Mouse (Mus musculus): ENCODE measurements around the gene Bhlhb9. TPM values are rescaled to one million over a fixed set of nuclear protein-coding genes. Genes with fewer than 3 reads are reported as not detected.
"Not testable (repeated sequence)": the region's sequence is repeated elsewhere in the genome, so short reads cannot be mapped to it uniquely, and the experiment has no call there.

Gene Bhlhb9
- total and polyA plus RNA-seq, 3 experiments = 0.01 TPM; not detected in 2

DNA sequence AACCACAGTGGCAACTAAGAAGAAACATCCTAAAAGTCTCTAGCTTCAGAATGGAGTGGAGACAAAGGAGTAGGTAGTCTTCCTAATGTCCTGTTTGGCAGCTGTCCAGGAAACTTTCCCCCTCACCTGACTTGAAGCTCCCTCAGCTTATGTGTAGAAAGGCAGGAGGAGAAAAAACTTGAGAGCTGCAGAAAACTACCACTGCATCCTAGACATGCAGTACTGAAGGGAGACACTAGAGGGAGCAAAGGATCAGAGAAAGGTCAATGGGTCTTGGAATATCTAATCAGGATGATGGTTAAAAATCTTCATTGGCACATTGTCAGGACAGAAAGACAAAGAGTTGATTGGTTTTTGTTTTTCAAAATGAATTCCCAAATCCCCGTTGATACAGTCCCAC lies 8.4 kb downstream of the Bhlhb9 start:
- Histone ChIP-seq H3K9me3 (replicated peaks; ENCODE audit: insufficient read depth, low read length) (no peaks in the 10 kb centered on the region), H3K27ac (ENCODE audit: control insufficient read depth, low read depth, low read length) (no peak overlapping the region), H3K36me3 (ENCODE audit: control insufficient read depth in 1 of 2, insufficient read depth in 2 of 2, low read length in 2 of 2) (no peaks in the 10 kb centered on the region), H3K4me3 (ENCODE audit: control insufficient read depth in 1 of 2, insufficient read depth in 1 of 2, low read depth in 2 of 2, low read length in 2 of 2) (no peak overlapping the region), H3K9ac (ENCODE audit: control insufficient read depth, low read depth, low read length, poor library complexity, severe bottlenecking) (no peak overlapping the region), H3K4me1 (ENCODE audit: control insufficient read depth in 1 of 2, insufficient read depth in 2 of 2, low read length in 2 of 2) (no peaks in the 10 kb centered on the region), H3K79me2 (ENCODE audit: control insufficient read depth, insufficient read depth, low read length, poor library complexity) (no peaks in the 10 kb centered on the region), H3K27me3 (ENCODE audit: control insufficient read depth in 1 of 2, insufficient read depth in 2 of 2, low read length in 2 of 2) (no peaks in the 10 kb centered on the region)
- peak; percentile 52 for DNase-seq (ENCODE audit: low read depth, low spot score)
- peak; percentile 76 for TF ChIP-seq SMC3 (IDR thresholded peaks at IDR 0.05; ENCODE audit: low read depth, low read length)
- no peak for TF ChIP-seq MYB (IDR thresholded peaks at IDR 0.05; ENCODE audit: low read depth, low read length)
- no peak for TF ChIP-seq TAL1 (IDR thresholded peaks at IDR 0.05; ENCODE audit: low read length)
- no peak for TF ChIP-seq GABPA (IDR thresholded peaks at IDR 0.05; ENCODE audit: low read depth, low read length)
- no peak for TF ChIP-seq HCFC1 (IDR thresholded peaks at IDR 0.05; ENCODE audit: low read depth, low read length)
- TF ChIP-seq NRF1 (IDR thresholded peaks at IDR 0.05; ENCODE audit: insufficient read depth, low read depth, low read length, poor library complexity, severe bottlenecking) = no peak
- TF ChIP-seq CHD1 (IDR thresholded peaks at IDR 0.05; ENCODE audit: low read depth, low read length) = no peak
- TF ChIP-seq POLR2A (IDR thresholded peaks at IDR 0.05; ENCODE audit: control insufficient read depth in 1 of 2, insufficient read depth in 1 of 2, low read depth in 1 of 2, low read length in 2 of 2, poor library complexity in 1 of 2) = no peak
- TF ChIP-seq RAD21 (IDR thresholded peaks at IDR 0.05; ENCODE audit: low read depth, low read length) = peak; percentile 52
- no peak for TF ChIP-seq MAZ (IDR thresholded peaks at IDR 0.05; ENCODE audit: low read depth, low read length)
- no peak for TF ChIP-seq ZKSCAN1 (IDR thresholded peaks at IDR 0.05; ENCODE audit: low read depth, low read length)
- TF ChIP-seq TCF12 (IDR thresholded peaks at IDR 0.05; ENCODE audit: low read depth, low read length) = no peak
- no peak for TF ChIP-seq SIN3A (IDR thresholded peaks at IDR 0.05; ENCODE audit: low read length)
- no peak for TF ChIP-seq MAX (IDR thresholded peaks at IDR 0.05; ENCODE audit: low read length)
- no peak for TF ChIP-seq GATA1 (IDR thresholded peaks at IDR 0.05; ENCODE audit: low read depth, low read length)
- TF ChIP-seq TBP (IDR thresholded peaks at IDR 0.05; ENCODE audit: low read depth, low read length) = no peak
- TF ChIP-seq ZC3H11A (IDR thresholded peaks at IDR 0.05; ENCODE audit: low read depth, low read length) = peak; percentile 33
- no peak for TF ChIP-seq ETS1 (IDR thresholded peaks at IDR 0.05; ENCODE audit: low read depth, low read length)
- no peak for TF ChIP-seq MAFK (IDR thresholded peaks at IDR 0.05; ENCODE audit: borderline replicate concordance, low read depth, low read length)
- no peak for TF ChIP-seq JUND (IDR thresholded peaks at IDR 0.05; ENCODE audit: low read depth, low read length)
- no peak for TF ChIP-seq MXI1 (IDR thresholded peaks at IDR 0.05; ENCODE audit: low read depth, low read length)
- TF ChIP-seq MEF2A (IDR thresholded peaks at IDR 0.05; ENCODE audit: extremely low read depth, insufficient replicate concordance, low read depth, low read length, poor library complexity, severe bottlenecking) = no peak
- no peak for TF ChIP-seq ZMIZ1 (IDR thresholded peaks at IDR 0.05; ENCODE audit: low read depth, low read length)
- no peak for TF ChIP-seq POLR2AphosphoS2 (IDR thresholded peaks at IDR 0.05; ENCODE audit: low read length)
- no peak for TF ChIP-seq NELFE (IDR thresholded peaks at IDR 0.05; ENCODE audit: low read depth, low read length)
- no peak for TF ChIP-seq KAT2A (conservative IDR thresholded peaks at IDR 0.05; ENCODE audit: low read depth, low read length)
- peak; percentile 31 to 88 (median 79) for TF ChIP-seq CTCF (IDR thresholded peaks at IDR 0.05 in 2 of 3, conservative IDR thresholded peaks at IDR 0.05 in 1 of 3; ENCODE audit: control insufficient read depth in 1 of 3, insufficient read depth in 1 of 3, low read depth in 2 of 3, low read length in 3 of 3, poor library complexity in 1 of 3, severe bottlenecking in 1 of 3)
- TF ChIP-seq RCOR1 (IDR thresholded peaks at IDR 0.05; ENCODE audit: low read depth, low read length) = no peak
- TF ChIP-seq USF2 (IDR thresholded peaks at IDR 0.05; ENCODE audit: borderline replicate concordance in 1 of 2, insufficient read depth in 1 of 2, low read depth in 1 of 2, low read length in 2 of 2) = no peak
- TF ChIP-seq ZNF384 (IDR thresholded peaks at IDR 0.05; ENCODE audit: low read depth, low read length) = no peak
- TF ChIP-seq MYC (IDR thresholded peaks at IDR 0.05; ENCODE audit: low read depth, low read length) = no peak

DNA sequence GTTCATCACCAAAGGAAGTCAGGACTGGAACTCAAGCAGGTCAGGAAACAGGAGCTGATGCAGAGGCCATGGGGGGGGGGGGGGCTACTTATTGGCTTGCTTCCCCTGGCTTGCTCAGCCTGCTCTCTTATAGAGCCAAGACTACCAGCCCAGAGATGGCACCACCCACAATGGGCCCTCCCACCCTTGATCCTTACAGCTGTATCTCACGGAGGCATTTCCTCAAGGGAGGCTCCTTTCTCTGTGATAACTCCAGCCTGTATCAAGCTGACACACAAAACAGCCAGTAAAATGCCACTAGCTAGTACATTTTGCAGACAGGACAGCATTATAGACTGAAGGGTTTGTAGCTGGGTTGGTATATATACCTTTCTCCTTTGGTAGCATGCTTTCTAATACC lies 38.5 kb downstream of the Bhlhb9 start:
- H3K9me3 ChIP-seq (replicated peaks; ENCODE audit: insufficient read depth, low read length); H3K9ac ChIP-seq (ENCODE audit: control insufficient read depth, low read depth, low read length, poor library complexity, severe bottlenecking); H3K4me1 ChIP-seq (ENCODE audit: control insufficient read depth in 1 of 2, insufficient read depth in 2 of 2, low read length in 2 of 2); H3K27me3 ChIP-seq (ENCODE audit: control insufficient read depth in 1 of 2, insufficient read depth in 2 of 2, low read length in 2 of 2); H3K36me3 ChIP-seq (ENCODE audit: control insufficient read depth in 1 of 2, insufficient read depth in 2 of 2, low read length in 2 of 2); DNase-seq (ENCODE audit: low read depth, low spot score); H3K79me2 ChIP-seq (ENCODE audit: control insufficient read depth, insufficient read depth, low read length, poor library complexity); H3K4me3 ChIP-seq (ENCODE audit: control insufficient read depth in 1 of 2, insufficient read depth in 1 of 2, low read depth in 2 of 2, low read length in 2 of 2); H3K27ac ChIP-seq (ENCODE audit: control insufficient read depth, low read depth, low read length): not testable (repeated sequence)
